Mouse (Mus musculus) limb, embryonic 11.5 days (tissue): Measurements from ENCODE around the gene Smyd3. TPM values are rescaled to one million over a fixed set of nuclear protein-coding genes. Genes with fewer than 3 reads are reported as not detected.

Experiments used
- ATAC-seq: fragments of 200-750 bp; cut with Nextera tagmentation; 2 replicates; pipeline ENCODE4 v1.8.0; 2017; ENCODE audit warnings: low read depth; ENCODE audit not compliant: insufficient number of reproducible peaks, low FRiP score, low TSS enrichment
- DNase-seq: peaks from one replicate; pipeline ENCODE4 v3.0.0-alpha.2; 2015; ENCODE audit warnings: low spot score
- H3K27ac ChIP-seq: fragments of 300-500 bp; sonication (generic); replicated peaks from 2 replicates; pipeline ENCODE4 v1.5.1; 2014; ENCODE audit warnings: low read depth, mild to moderate bottlenecking, low read length
- H3K27me3 ChIP-seq: fragments of 300-500 bp; sonication (generic); 2 replicates; pipeline ENCODE4 v1.6.1; 2014; ENCODE audit warnings: mild to moderate bottlenecking, low read length, mixed read lengths; ENCODE audit not compliant: control insufficient read depth, insufficient read depth
- H3K36me3 ChIP-seq: fragments of 300-500 bp; sonication (generic); 2 replicates; pipeline ENCODE4 v1.6.1; 2014; ENCODE audit warnings: mild to moderate bottlenecking, low read length, moderate library complexity, mixed read lengths; ENCODE audit not compliant: control insufficient read depth, insufficient read depth
- H3K4me1 ChIP-seq: fragments of 300-500 bp; sonication (generic); 2 replicates; pipeline ENCODE4 v1.6.1; 2014; ENCODE audit warnings: low read length, mixed read lengths; ENCODE audit not compliant: control insufficient read depth, insufficient read depth
- H3K4me2 ChIP-seq: fragments of 300-500 bp; sonication (generic); 2 replicates; pipeline ENCODE4 v1.6.1; 2014; ENCODE audit warnings: low read depth, mild to moderate bottlenecking, moderate library complexity; ENCODE audit not compliant: severe bottlenecking
- H3K4me3 ChIP-seq: fragments of 300-500 bp; sonication (generic); 2 replicates; pipeline ENCODE4 v1.5.1; 2014; ENCODE audit warnings: low read depth, low read length
- H3K9ac ChIP-seq: fragments of 300-500 bp; sonication (generic); 2 replicates; pipeline ENCODE4 v1.6.1; 2014; ENCODE audit warnings: mild to moderate bottlenecking, low read length
- H3K9me3 ChIP-seq: fragments of 300-500 bp; sonication (generic); 2 replicates; pipeline ENCODE4 v1.6.1; 2016; ENCODE audit warnings: low read length; ENCODE audit not compliant: control insufficient read depth
- WGBS: fragments of 180-500 bp; shearing (Covaris S2); extraction: QIAGEN DNeasy Blood & Tissue Kit; methylation state at CpG from one replicate; pipeline ENCODE4 v1.1.7; 2014; 5-methylcytosine and 5-hydroxymethylcytosine counted together
- polyA plus RNA-seq: library from polyadenylated mRNA; unstranded; fragments of >200 nt; fragmentation: Nextera tagmentation; extraction: Ambion mirVana; gene quantifications from 2 replicates; pipeline ENCODE4 v1.2.1, GENCODE M21; 2014

The Smyd3 gene
- polyA plus RNA-seq, 1 experiment from 2014 or later = 25.6 TPM

DNA sequence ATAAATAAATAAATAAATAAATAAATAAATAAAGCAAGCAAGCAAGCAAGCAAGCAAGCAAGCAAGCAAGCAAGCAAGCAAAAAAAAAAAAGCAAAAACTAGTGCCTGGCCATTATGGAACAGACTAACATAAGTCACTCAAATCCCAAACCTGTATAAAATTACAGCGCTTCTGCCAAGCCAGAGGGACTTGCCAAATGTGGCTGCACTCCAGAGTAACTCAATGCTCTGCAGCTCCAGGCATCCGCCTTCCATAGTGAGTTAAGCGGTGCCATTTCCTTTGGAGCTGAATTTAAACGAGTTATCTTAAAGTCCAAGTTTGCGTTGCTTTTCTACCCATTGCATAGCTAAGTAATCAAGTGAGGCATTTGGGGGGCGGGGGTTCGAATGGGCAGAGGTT lies 410.6 kb downstream of the Smyd3 start:
- Histone ChIP-seq H3K4me3 (no peak overlapping the region), H3K4me1 (peaks cover 19% of the 10 kb centered on the region), H3K9ac (no peak overlapping the region), H3K36me3 (no peaks in the 10 kb centered on the region), H3K27me3 (no peaks in the 10 kb centered on the region), H3K4me2 (0 out of 2 replicates have a peak overlapping the region, but pooled peaks have one; percentile 4), H3K27ac (0 out of 2 replicates have a peak overlapping the region, but pooled peaks have one; percentile 36), H3K9me3 (no peaks in the 10 kb centered on the region)
- DNase-seq (peak; percentile 38), ATAC-seq (no peak)
- 44% methylated on average over 7 of the region's 7 CpGs for WGBS

DNA sequence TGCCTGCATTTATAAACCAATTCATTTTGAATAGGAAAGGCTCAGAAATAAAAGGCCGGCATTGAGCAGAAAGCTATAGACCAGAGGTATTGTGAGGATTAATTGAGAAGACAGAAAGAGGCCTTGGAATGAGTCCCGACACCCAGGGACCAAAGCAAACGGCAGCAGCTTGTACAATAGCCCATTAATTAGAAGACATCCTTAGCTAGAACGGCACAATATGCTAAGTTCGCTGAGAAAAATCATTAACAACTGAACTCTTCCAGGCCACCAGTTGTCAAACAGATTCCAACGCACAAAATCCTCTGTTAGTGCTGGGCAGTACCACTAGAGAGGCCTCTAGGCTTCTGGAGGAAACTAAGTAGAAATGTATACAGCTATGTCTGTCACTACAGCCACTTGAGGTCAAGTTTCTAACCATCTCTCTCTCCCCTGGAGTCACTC lies 411.1 kb downstream of the Smyd3 start:
- 69% methylated on average over 6 of the region's 6 CpGs for WGBS
- DNase-seq = no peak

DNA sequence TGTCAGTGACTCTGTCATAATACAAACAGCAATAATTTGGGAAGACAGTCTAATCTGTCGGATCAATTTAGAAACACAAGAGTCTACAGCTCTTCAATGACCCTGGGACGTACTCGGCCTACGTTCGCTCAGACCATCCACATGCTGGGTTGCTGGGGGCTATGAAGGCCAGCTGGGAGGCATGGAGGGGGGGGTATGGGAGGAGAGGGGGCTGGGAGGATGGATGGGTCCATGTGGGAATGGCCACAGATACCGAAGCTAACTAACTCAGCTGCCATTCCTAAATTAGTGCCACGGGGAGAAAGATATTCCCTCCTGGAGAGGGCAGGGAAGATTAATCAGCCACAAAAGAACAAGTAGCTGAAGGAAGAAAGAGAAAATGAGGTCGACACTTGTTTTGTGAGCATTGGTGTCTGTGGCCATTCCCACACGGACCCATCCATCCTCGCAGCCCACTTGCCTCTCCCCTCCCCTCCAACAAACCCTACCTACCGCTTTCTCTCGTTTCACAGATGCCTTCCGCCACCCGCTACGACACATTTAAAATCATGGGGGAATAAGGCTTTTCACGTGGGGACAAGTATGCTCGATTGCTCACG lies 411.6 kb downstream of the Smyd3 start:
- 84% methylated on average over 18 of the region's 18 CpGs for WGBS
- Histone ChIP-seq H3K9ac (no peak overlapping the region), H3K27ac (0 out of 2 replicates have a peak overlapping the region, but pooled peaks have one; percentile 21), H3K36me3 (no peaks in the 10 kb centered on the region), H3K4me3 (no peak overlapping the region), H3K9me3 (no peaks in the 10 kb centered on the region), H3K27me3 (no peaks in the 10 kb centered on the region), H3K4me1 (peaks cover 19% of the 10 kb centered on the region), H3K4me2 (no peak overlapping the region)
- DNase-seq (no peak), ATAC-seq (no peak)

More for the DNA sequence above, 411.1 kb downstream of the Smyd3 start:
- Histone ChIP-seq H3K27ac (no peak overlapping the region), H3K9ac (no peak overlapping the region), H3K4me1 (peaks cover 19% of the 10 kb centered on the region), H3K27me3 (no peaks in the 10 kb centered on the region), H3K4me2 (no peak overlapping the region), H3K4me3 (no peak overlapping the region), H3K36me3 (no peaks in the 10 kb centered on the region), H3K9me3 (no peaks in the 10 kb centered on the region)
- ATAC-seq = no peak

DNA sequence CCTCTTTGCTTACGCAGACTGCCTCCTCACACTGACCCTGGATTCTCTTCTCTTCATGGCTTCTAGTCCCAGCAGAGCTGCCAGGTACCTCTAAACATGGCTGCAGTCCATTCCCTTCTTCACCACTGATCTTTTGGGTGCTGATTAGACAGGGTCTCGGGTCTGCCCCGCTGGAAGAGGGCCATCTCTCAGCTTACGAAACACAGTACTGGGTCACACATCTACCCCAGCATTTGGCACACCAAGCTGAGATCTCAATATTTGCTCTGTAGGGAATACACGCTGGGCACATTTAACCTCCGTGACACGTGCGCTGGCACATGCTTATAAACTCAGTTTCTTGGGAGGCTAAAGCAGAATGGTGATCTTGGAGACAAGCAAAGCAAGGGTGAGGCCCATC lies 413.4 kb downstream of the Smyd3 start:
- ATAC-seq = no peak
- no peak overlapping the region for H3K9ac ChIP-seq
- H3K9me3 ChIP-seq = no peaks in the 10 kb centered on the region
- no peak overlapping the region for H3K27ac ChIP-seq
- H3K4me3 ChIP-seq = no peak overlapping the region
- H3K36me3 ChIP-seq = no peaks in the 10 kb centered on the region
- no peak overlapping the region for H3K4me2 ChIP-seq
- H3K4me1 ChIP-seq = peaks cover 19% of the 10 kb centered on the region
- no peak for DNase-seq
- 95% methylated on average over 8 of the region's 8 CpGs for WGBS
- H3K27me3 ChIP-seq = no peaks in the 10 kb centered on the region

DNA sequence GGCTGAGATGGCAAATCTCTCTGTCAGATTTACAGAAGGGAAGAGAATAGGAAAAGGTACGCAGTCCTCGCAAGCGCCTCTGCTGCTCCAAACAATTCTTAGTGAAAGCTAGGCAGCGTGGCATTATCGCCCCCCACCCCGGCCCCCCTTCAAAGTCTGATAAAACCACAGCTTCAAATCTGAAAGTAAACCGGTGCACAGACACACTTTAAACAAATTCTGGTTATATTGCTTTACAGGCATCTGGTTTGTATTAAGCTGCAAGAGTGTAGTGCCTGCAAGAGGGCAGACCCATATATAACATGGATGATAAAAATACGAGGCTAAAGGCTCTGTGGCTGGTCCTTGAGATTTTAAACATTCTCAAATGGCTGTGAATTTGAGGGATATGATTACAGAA lies 420.8 kb downstream of the Smyd3 start:
- Histone ChIP-seq H3K27me3 (no peaks in the 10 kb centered on the region), H3K9me3 (no peaks in the 10 kb centered on the region), H3K9ac (no peak overlapping the region), H3K27ac (peak overlapping the region; percentile 76), H3K4me3 (no peak overlapping the region), H3K36me3 (no peaks in the 10 kb centered on the region), H3K4me1 (peaks cover 26% of the 10 kb centered on the region), H3K4me2 (peak overlapping the region; percentile 36)
- peak; percentile 61; the same call in 1 of the 2 replicates for ATAC-seq
- WGBS = 14% methylated on average over 8 of the region's 8 CpGs
- DNase-seq = peak; percentile 60

DNA sequence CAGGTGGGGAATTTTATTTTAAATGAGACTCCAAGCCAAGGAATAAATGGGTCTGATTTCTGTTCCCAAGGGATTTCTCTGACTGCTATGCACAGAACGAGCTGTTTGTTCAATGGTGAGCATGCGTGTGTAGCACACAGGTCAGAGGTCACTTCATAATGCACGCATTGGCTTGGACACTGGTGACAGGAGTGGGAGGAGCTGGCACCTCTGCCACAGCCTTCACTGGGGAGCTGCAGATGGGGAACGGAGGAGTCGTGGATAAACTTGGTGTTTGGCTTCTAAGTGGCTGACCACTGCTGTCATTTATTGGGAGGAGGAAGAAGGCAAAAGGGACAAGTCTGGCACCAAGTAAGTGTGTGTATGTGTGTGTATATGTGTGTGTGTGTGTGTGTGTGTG lies 421.5 kb downstream of the Smyd3 start:
- no peaks in the 10 kb centered on the region for H3K27me3 ChIP-seq
- DNase-seq (peak; percentile 57), ATAC-seq (peak; percentile 38; the same call in 1 of the 2 replicates)
- no peaks in the 10 kb centered on the region for H3K36me3 ChIP-seq
- peak overlapping the region; percentile 76 for H3K27ac ChIP-seq
- 22% methylated on average over 5 of the region's 5 CpGs for WGBS
- no peak overlapping the region for H3K4me3 ChIP-seq
- peak overlapping the region; percentile 36 for H3K4me2 ChIP-seq
- no peak overlapping the region for H3K9ac ChIP-seq
- peaks cover 26% of the 10 kb centered on the region for H3K4me1 ChIP-seq
- H3K9me3 ChIP-seq = no peaks in the 10 kb centered on the region

DNA sequence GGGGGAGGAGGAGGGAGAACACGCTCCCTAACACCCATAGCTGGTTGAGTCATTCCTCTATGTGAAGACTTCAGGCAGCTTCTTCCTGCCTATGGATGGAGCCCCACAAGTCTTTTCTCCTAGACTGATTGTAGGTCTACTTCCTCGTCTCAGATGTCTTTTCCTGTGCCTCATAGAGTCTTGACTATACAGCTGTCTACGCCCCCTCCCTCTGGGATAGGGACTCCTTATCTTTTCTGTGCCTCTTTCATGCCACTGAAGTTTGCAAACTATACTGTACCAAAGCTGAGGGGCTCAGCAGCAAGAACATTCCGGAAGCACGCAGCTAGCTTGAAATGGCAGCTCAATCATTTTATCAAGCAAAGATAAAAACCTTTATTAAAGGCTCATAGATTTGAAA lies 428.7 kb downstream of the Smyd3 start:
- Histone ChIP-seq H3K9ac (no peak overlapping the region), H3K36me3 (no peaks in the 10 kb centered on the region), H3K9me3 (no peaks in the 10 kb centered on the region), H3K4me3 (no peak overlapping the region), H3K27me3 (no peaks in the 10 kb centered on the region), H3K4me2 (no peak overlapping the region), H3K27ac (no peak overlapping the region), H3K4me1 (peaks cover 10% of the 10 kb centered on the region)
- 87% methylated on average over 5 of the region's 5 CpGs for WGBS
- DNase-seq (no peak), ATAC-seq (no peak)

DNA sequence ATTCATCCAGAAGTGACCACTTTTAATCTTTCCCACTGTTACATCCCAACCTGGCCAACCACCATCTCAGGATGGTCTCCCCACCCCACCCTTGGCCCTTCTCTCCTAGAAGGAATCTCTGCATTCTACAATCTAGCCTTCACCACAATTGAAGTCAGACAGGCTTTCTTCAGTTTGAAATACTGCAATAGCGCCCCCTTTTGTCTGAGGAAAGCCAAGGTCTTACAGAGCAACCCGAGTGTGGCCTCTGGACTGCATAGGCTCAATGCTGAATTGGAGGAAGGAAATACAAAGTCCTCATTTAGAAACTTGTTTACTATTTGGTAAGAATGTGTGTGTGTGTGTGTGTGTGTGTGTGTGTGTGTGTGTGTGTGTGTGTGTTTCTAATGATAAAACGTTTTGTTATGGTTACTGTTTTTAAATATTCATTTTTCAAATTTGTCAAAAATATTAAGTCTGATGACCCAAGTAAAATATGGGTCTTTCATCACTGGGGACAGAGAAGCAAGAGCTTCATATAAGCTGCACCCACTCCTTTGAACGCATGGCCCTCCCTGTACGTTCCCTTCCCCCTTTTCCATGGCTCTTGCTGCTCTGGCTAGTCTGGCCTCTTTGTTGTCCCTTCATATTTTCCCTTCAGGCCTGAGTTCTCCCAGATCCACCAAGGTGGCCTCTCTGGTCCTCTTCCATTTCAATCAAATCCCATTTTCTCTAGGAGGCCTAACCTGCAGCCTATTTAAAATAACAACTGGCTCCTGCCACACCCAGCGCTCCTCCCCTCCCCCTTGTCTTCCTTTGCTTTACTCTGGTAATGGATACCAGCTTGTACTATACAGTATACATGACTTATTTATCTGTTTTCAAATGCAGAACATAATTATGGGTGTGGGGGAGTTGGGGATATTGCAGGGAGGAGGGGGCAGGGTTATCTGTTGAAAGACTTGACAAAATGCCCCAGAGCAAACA lies 430.5 kb downstream of the Smyd3 start:
- peak; percentile 61 for DNase-seq
- no peaks in the 10 kb centered on the region for H3K36me3 ChIP-seq
- 50% methylated on average over 6 of the region's 6 CpGs for WGBS
- H3K9me3 ChIP-seq = no peaks in the 10 kb centered on the region
- H3K4me2 ChIP-seq = no peak overlapping the region
- no peak overlapping the region for H3K4me3 ChIP-seq
- H3K27me3 ChIP-seq = no peaks in the 10 kb centered on the region
- peak; percentile 61 for ATAC-seq
- H3K9ac ChIP-seq = no peak overlapping the region
- no peak overlapping the region for H3K27ac ChIP-seq
- peaks cover 14% of the 10 kb centered on the region for H3K4me1 ChIP-seq
